Mouse (Mus musculus) adrenal gland (tissue): Measurements from ENCODE around the gene Pla2g6.

Experiments used
- intact Hi-C: fragments of 180-260 bp; cut with DNase I; formaldehyde crosslinking; loops from one replicate; pipeline ENCODE4 v1.15.1; 2025

Gene Pla2g6

DNA sequence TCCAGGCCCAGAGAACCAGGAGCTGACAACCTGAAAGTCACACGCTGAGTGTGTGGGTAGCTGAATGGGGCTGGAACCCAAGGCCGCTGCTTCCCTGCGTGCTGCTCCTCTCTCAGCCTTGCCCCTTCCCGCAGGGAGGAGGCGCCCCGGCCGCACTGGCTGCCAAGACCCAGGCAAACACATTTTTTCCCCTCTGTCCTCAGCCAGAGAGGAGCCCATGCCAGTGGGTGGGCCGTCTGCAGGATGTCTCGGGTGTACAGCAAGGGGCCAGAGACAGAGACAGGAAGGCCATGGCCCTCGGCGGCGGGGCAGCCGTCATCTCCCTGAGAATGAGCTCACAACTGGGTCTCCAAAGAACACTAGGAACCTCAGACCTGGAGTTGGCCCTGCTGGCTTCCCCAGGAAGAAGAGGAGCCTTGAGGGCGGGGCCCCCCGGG is 23.2 kb upstream of the Pla2g6 start:
- intact Hi-C loops: no loop called here

DNA sequence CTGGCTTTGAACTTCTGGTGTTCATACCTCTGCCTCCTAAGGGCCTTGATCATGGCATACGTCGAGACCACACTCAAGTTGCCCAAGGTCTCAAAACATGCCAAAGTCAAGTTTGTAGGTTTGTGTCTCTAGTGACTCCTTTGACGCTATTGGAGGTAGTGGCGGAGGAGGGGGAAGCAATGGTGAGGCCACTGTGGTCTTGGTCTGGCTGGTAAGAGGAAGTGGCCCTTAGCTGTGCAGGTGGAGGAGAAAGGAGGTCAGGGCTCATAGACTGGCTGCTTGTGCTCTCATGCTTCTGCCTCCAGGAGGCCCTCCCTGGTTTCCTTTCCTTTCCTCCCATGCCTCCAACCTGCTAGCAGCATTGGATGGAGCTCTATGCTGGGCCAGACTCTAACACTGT is 22.7 kb upstream of the Pla2g6 start:
- intact Hi-C loops: no loop called here

DNA sequence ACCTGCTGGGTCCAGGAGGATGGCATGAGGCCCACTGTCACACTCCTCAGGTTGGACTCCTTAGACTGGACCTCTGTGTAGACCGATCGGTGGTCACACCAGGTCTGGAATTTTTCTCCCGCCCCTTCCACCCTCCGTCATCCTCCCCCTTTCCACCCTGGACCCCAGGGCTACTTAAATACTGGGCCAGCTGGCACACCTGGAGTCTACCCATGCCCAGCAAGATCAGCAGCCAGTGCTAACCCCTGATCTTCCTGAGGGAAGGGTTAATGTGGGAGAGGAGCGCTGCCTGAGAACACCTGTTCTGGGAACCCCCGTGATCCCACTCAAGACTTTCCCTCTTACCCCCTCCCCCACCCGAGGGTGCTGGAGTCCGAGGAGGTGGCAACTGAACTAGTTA is 20.5 kb upstream of the Pla2g6 start:
- intact Hi-C loops: no loop called here

DNA sequence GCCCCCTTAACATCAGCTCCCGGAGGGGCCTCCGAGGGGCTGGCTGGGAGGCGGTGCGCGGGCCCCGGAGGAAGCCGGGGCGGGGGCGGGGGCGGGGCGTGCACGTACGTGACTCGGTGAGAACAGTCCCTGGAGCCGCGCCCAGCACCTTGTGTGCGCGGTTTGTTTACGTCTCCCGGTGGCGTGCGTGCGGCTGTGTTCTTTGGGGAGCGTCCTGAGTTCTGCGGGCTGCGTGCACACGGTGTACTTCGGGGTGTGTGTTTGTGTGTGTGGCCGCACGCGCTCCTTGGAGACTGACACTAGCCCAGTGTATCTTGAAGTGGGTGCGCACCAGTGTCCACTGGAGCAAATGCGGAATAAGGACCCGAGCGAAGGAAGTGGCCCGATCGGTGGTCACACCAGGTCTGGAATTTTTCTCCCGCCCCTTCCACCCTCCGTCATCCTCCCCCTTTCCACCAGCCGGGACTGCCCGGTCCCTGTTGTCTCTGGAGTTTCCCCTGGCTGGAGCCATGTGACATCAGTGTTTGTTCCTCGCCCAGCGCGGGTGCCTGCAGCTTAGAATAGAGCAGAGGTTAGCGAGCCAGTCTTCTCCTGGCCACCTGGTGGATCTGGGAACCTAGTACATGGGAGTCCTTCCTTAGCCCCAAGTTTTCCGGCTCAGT is 19.8 kb upstream of the Pla2g6 start:
- intact Hi-C loops: no loop called here

DNA sequence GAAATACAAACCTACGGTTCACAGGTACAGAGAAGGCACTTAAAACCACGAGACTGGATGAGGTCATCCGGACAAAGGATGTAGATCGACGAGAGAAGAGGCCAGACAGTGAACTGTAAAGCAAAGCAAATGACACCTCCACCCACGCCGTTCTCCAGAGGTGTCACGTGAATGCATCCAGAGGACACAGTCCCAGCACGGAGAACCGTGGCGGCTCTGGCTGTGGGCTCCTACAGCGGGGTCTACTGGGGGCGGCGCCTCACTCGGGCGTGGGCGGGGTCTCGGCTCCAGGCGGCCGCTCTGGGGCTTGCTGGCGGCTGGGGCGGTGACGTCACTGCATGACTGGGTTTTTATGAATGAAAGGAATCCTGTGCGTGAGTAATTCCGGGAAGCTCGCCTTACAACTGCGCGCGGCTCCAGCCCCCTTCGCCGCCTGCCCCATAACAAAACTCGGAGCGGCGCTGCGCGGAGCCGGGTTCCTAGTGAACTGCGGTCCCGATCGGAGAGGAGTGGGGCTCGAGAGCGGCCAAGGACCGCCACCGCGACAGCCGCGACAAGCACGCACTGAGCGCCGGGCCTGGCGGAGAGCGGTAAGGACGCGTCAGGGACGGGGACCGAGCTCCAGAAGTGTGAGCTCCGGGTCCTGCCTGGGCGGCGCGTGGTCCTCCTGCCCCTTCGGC is 19.1 kb upstream of the Pla2g6 start:
- intact Hi-C loops: no loop called here

DNA sequence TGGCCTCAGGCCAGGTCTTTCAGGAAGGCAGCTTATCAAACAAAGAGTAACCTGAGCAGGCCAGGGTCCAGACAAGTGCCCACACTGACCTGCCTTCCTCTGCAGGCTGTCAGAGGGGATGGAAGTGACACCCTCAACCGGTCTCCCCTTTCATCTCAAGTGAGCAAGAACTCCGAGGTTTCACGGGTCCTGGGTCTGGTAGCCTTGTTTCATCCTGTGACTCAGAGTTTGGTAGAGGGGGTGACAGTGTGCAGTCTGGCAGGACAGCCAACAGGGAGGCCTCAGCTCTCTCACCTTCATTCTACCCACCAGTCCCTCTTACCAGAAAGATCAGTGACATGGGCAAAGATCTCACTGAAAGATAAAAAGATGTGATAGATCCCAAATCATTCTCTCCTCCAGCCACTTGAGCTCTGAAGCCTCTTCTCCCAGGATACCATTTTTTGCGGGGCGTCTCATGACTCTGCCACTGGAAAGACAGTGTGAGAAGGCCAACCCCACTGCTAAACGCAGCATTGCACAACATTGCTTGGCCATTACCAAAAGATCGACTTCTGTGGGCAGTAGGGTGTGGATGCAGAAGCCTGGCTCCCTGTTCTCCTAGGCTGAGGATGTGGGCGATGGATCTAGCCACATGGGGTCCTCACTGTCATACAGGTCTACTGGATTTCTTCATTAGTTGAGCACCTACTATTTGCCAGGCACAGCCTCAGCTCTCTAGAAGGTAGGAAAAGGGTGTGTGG is 18.0 kb upstream of the Pla2g6 start, which contains the start of gene Maff:
TSS of gene Maff (plus strand) at position 571 of the 743 bp plus-strand sequence.
- intact Hi-C loops: no loop called here

DNA sequence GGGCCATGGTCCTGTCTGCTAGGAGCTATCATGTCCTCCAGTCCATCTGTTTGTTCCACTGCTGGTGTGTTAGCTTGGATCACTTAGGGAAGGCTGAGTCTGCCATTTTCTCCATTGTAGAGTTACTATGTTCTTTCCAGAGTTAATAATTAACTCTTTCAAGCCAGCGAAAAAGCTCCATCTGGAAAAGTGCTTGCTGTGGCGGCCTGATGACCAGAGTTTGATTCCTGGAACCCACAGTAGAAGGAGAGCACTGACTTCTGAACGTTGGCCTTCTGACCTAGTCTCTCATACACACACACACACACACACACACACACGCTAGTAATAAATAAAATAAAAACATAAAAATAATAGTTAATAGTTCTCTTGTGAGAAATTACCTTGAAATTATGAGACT is 16.4 kb upstream of the Pla2g6 start:
- intact Hi-C loops: no loop called here

DNA sequence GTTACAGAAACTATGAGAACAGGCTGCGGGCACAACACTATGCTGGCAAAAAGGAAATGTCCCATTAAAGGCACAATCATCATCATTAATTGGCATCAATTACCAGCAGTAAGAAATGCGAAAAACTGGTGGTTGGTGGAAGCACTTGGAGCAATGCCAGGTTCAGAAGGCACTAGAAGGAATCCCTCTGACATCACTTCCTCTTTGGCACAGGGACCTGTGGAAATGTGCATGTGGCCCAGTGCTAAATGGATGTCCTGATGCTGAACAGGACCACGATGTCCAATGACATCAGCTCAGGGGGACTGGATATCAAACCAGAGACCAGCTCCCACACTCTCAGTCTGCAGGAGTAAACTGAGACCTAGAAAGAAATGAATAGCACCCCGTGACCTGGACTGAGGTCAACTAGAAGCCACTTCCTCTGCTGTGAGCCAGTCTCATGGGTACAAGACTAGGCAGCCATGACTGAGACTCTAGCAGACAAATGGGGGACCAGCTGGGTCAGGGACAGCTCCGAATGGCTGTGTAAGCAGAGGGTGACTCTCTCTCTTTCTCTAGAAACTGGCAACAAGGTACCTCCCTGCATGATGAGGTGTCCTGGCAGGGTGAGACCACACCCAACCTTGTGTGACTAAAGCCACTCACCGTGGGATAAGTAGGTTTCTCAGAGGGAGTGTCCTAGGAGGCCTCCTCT is 14.6 kb upstream of the Pla2g6 start:
- intact Hi-C loops: no loop called here

DNA sequence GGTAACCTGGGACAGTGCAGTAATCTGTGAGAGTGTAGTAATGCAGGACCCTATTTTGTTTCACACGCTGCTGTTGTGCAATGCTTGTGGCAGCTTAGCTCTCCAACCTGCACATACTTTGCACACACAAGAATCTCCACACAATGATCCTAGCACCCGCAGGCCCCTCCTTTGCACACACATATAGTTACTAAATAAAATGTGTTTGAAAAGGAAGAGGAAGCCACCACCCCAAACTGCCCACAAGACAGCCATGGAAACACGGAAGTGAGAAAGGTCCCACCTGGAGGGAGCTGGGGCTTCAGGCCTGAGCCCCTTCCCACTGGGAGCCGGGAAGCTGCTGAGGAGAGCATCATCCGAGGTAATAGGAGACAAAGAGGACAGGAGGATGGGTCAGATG is 10.8 kb upstream of the Pla2g6 start:
- intact Hi-C loops: no loop called here

DNA sequence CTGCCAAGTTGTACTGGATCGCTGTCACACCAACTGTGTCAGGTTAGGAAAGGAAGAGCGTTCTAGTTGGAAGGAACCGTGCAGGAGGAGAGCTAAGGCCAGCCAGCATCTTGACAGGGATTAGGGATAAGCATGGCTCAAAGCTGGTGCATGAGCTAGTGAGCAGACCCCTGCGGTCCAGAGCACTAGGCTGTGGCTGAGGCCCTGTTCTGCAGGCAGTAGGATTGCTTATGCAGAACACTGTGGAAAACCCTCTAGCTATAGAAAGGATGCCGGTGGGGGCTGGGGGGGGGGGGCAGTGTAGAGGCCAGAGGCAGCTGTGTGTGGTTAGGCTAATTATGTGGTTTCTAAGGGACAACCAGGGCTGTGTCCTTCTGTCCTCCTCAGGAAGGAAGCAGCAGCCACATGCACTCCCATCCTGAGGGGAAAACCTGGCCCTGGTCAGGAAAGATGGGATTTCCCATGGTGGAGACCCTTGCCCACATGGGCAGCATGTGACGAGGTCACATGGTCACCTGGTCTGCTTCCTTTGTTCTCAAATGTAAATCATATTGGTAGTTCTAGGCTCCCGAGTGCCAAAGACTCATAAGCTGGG is 7.0 kb upstream of the Pla2g6 start:
- intact Hi-C loops: no loop called here

DNA sequence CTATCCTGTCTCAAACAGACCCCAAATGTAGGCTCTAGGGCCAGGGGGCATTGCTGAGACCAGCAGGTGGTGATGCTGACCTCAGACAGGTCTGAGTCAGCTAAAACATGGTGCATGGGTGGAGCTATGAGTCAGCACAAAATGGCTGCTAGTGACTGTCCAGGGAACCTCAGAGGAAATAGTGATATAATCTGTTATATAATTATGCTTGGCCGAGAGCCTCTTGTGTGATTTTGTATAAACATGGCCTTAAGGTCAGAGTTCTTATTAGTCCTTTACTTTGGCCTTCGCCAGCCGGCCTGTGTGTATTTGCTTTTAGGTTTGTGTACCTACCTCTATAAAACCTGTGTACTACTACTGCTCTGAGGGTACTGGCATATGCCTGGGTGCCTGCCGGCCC is 5.2 kb upstream of the Pla2g6 start:
- intact Hi-C loops: no loop called here

DNA sequence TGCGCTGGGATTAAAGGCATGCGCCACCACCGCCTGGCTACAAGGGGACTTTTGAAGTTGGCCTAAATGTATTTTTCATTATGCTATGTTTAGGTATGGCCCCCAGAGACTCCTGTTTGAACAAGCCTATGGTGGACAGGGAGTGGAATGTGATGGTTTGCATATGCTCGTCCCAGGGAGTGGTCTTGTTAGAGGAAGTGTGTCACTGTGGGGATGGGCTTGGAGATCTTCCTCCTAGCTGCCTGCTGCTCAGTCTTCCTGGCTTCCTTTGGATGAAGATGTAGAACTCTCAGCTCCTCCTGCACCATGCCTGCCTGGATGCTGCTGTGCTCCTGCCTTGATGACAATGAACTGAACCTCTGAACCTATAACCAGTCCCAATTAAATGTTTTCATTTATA is 2.3 kb upstream of the Pla2g6 start:
- intact Hi-C loops: no loop called here

DNA sequence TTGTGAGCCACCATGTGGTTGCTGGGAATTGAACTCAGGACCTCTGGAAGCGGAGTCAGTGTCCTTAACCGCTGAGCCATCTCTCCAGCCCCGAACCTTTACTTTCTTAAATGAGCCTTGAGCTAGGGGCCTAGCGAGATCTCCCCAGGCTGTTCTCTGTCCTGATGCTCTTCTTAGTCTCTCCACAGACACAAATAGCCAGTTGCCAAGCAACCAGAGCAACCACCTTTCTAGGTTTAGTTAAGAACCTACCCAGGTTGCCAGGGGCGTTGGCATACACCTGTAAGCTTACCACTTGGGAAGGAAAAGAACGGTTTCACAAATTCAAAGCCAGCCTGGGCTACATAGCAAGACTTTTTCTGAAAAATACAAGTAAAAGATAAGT is 1.8 kb upstream of the Pla2g6 start:
- intact Hi-C loops: loop anchor here (10.0 kb wide), 1 partner anchor 135 kb away; no protein-coding TSS in a partner anchor

DNA sequence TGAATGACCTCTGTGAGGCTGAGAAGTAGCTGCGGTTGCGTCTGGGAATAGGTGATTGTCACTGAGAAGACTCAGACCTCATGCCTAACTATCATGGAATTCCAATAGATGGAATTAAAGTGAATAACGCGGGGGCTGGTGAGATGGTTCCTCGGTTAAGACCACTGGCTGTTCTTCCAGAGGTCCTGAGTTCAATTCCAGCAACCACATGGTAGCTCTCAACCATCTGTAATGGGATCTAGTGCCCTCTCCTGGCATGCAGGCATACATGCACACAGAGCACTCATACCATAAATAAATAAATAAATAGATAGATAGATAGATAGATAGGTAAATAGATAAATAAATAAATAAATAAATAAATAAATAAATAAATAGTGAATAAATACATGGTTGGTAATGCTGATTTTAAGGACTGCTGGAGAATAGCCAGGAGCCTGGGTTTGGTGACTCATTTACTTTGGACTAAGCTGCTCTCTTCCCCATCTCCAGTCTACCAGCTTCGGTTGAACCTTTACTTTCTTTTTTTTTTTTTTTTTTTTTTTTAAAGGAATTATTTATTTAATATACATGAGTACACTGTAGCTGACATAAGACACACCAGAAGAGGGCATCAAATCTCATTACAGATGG is 1.3 kb upstream of the Pla2g6 start:
- intact Hi-C loops: loop anchor here (10.0 kb wide), 1 partner anchor 135 kb away; no protein-coding TSS in a partner anchor

DNA sequence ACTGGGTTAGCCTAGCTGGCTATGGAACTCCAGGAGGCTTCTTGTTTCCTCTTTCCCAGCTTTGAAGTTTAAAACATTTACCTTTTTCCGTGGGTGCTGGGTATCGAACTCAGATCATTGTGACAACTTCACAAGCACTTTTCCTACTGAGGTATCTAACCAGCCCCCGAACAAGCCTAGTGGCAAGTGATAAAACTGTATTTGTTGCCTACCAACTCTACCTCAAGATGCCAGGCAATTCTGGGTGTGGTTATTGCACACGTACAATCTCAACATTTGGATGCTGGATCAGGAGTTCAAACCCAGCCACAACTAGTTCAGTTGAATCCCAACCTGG is 717 bp upstream of the Pla2g6 start:
- intact Hi-C loops: loop anchor here (10.0 kb wide), 1 partner anchor 136 kb away; no protein-coding TSS in a partner anchor

DNA sequence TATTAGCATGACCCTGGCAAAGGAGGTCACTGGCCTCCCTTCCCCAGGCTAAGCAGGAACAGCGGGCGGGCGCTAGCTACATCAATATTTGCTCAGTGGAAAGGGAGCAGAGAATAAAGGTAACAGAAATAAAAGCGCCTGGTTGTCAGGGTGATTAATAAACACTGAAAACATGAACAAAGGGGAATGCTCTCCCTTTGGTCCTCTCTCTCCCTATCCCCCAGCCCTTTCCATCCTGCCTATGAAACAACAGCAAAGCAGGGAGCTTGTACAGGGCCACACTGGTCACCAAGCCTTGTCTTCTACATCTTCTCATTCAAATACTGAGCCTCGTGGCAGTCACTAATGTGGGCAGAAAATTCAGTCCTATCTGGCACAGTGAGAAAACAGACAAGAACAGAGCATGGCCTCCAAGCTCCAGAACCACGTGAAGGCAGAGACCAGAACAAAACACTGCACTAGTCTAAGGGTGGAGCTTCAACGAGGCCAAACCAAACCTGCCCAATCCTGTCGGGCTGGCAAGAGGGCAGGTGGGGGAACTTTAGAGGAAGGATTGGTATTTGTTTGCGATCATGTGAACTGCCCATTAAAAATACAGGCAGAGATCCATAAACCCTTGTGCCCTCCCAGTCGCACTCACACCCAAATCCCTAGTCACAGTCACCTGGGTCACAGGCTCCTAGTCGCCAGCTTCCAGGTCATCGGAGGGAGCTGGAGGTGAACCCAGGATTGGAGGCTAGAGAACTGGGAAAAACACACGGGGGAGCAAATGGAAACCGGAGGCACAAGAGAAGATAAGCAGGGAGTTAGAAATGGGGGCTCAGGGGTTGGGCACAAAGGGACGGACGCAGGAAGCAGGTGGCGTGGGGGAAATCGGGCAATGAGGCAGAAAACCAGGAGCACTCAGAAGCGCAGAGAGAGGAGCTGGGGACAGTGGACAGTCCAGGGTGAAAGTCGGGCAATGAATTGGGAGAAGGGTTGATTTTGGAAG is 924 bp downstream of the Pla2g6 start:
- intact Hi-C loops: loop anchor here (10.0 kb wide), 1 partner anchor 138 kb away; no protein-coding TSS in a partner anchor

DNA sequence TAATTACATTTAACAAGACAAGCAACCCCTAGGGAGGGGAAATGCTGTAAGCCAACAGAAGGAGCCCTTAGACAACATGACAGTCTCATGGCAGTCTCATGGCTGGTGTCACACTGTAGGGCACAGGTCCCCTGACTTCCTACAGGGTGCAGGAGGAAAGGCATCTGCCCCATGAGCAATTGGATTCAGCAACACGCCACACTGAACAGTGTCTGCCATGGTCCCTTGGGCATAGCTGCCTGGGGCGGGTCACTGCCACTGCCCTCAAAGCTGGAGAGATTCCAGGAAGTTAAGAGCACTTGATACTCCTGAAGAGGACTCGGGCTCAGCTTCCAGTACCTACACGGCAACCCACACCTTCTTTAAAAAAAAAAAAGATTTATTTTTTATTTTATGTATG is 1.9 kb downstream of the Pla2g6 start:
- intact Hi-C loops: loop anchor here (10.0 kb wide), 1 partner anchor 139 kb away; no protein-coding TSS in a partner anchor

DNA sequence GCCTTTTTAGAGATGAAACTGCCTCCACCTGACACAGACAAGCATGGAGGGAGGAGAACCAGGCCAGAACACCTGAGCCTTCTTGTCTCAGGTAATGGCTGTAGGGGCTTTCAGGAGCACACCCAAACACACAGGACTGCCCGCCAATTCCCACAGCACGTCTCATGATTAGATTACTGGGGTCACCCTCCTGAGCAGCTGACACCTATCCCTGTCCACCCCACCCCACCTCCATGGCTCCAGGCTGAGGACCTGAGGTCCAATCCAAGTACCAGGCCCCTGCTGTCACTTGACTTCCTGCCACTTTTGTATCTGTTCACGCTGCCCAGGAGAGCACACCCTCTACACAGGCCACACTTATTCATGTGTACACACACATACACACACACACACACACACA is 2.4 kb downstream of the Pla2g6 start:
- intact Hi-C loops: loop anchor here (10.0 kb wide), 1 partner anchor 139 kb away; no protein-coding TSS in a partner anchor

DNA sequence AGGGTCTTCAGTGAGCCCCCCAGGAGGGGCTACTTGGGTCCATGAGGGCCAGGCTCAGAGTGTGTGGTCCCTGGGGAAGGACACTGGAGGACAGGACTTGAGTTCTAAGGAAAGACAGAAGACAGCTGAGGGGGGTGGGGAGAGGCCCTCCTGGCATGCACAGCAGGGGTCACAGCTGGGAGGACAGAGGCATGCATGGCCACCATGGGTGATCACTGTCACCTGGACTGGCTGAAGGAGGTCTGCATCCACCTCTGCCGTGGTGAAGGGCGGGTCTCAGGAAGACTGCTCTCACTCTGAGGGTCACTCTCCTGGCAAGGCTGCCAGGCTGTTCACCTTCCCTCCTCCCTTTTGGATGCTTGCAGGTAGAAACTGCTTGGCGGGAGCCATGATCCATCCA is 3.8 kb downstream of the Pla2g6 start:
- intact Hi-C loops: loop anchor here (10.0 kb wide), 1 partner anchor 140 kb away; no protein-coding TSS in a partner anchor
